Mouse (Mus musculus) neural tube, embryonic 14.5 days (tissue): ENCODE results near the gene Cnn2. TPM values are rescaled to one million over a fixed set of nuclear protein-coding genes. Genes with fewer than 3 reads are reported as not detected.

ENCODE experiments used
- ATAC-seq: fragments of 200-750 bp; cut with Nextera tagmentation; 2 replicates; pipeline ENCODE4 v1.8.0; 2017; ENCODE audit warnings: low read depth, mild to moderate bottlenecking, moderate TSS enrichment, moderate library complexity
- H3K27ac ChIP-seq: fragments of 300-500 bp; sonication (generic); 2 replicates; pipeline ENCODE4 v1.5.1; 2014; ENCODE audit warnings: low read depth, mild to moderate bottlenecking, control low read depth, low read length, moderate library complexity, mixed read lengths
- H3K27me3 ChIP-seq: fragments of 300-500 bp; sonication (generic); 2 replicates; pipeline ENCODE4 v1.6.1; 2014; ENCODE audit warnings: low read length; ENCODE audit not compliant: control insufficient read depth, insufficient read depth
- H3K36me3 ChIP-seq: fragments of 300-500 bp; sonication (generic); 2 replicates; pipeline ENCODE4 v1.6.1; 2014; ENCODE audit warnings: low read length, mixed read lengths; ENCODE audit not compliant: control insufficient read depth, insufficient read depth
- H3K4me1 ChIP-seq: fragments of 300-500 bp; sonication (generic); 2 replicates; pipeline ENCODE4 v1.6.1; 2014; ENCODE audit warnings: low read length; ENCODE audit not compliant: control insufficient read depth, insufficient read depth
- H3K4me2 ChIP-seq: fragments of 300-500 bp; sonication (generic); 2 replicates; pipeline ENCODE4 v1.6.1; 2014; ENCODE audit warnings: mild to moderate bottlenecking, low read depth, low read length, control low read depth
- H3K4me3 ChIP-seq: fragments of 300-500 bp; sonication (generic); 2 replicates; pipeline ENCODE4 v1.5.1; 2014; ENCODE audit warnings: low read depth, low read length, control low read depth, mixed read lengths
- H3K9ac ChIP-seq: fragments of 300-500 bp; sonication (generic); replicated peaks from 2 replicates; pipeline ENCODE4 v1.6.1; 2014; ENCODE audit warnings: low read depth, mild to moderate bottlenecking, control low read depth, low read length, mixed read lengths
- H3K9me3 ChIP-seq: fragments of 300-500 bp; sonication (generic); 2 replicates; pipeline ENCODE4 v1.6.1; 2016; ENCODE audit warnings: low read length; ENCODE audit not compliant: control insufficient read depth
- WGBS: fragments of 180-500 bp; shearing (Covaris S2); extraction: QIAGEN DNeasy Blood & Tissue Kit; methylation state at CpG from one replicate; pipeline ENCODE4 v1.1.7; 2014; 5-methylcytosine and 5-hydroxymethylcytosine counted together
- polyA plus RNA-seq: library from polyadenylated mRNA; unstranded; fragments of >200 nt; fragmentation: Nextera tagmentation; extraction: Ambion mirVana; gene quantifications from 2 replicates; pipeline ENCODE4 v1.2.1, GENCODE M21; 2014

The Cnn2 gene
- polyA plus RNA-seq, 1 experiment from 2014 or later, result 9.9 TPM

GRCm38 (mm10) chr10:79964727-79965126 lies 23.7 kb upstream of the Cnn2 start:
- no peak overlapping the region for H3K4me2 ChIP-seq
- no peak overlapping the region for H3K9ac ChIP-seq
- H3K4me3 ChIP-seq, result no peak overlapping the region
- H3K27me3 ChIP-seq, result peaks cover 6% of the 10 kb centered on the region; the same call in 1 of the 2 replicates
- H3K4me1 ChIP-seq, result peaks cover 6% of the 10 kb centered on the region; the same call in 1 of the 2 replicates
- no peak overlapping the region for H3K27ac ChIP-seq
- whole genome bisulfite sequencing, result 95% methylated on average over 7 of the region's 7 CpGs
- no peak for ATAC-seq
- H3K9me3 ChIP-seq, result no peaks in the 10 kb centered on the region
- peaks cover 27% of the 10 kb centered on the region for H3K36me3 ChIP-seq

DNA sequence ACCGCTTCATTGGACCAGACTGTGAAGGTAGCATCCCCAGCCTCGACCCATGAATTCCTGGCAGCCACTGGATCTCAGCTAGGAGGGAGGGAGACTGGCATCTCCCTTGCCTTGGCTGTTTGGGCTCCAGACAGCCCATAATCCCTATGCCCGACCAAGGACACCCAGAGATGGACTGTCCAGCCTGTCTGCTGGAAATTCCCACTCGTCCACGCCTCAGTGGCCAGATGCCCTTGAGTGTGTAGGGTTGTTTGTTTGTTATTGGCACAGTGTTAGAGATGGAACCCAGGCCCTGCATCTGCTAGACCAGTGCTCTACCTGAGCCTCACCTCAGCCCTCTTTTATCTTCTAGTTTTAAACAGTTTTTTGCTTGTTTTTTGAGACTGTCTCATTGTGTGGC lies 23.1 kb upstream of the Cnn2 start:
- H3K9ac ChIP-seq, result no peak overlapping the region
- WGBS, result 89% methylated on average over 5 of the region's 5 CpGs
- H3K9me3 ChIP-seq, result no peaks in the 10 kb centered on the region
- H3K36me3 ChIP-seq, result peaks cover 27% of the 10 kb centered on the region
- H3K4me3 ChIP-seq, result no peak overlapping the region
- H3K4me1 ChIP-seq, result peaks cover 6% of the 10 kb centered on the region; the same call in 1 of the 2 replicates
- no peak overlapping the region for H3K27ac ChIP-seq
- no peak for ATAC-seq
- H3K27me3 ChIP-seq, result peaks cover 7% of the 10 kb centered on the region; the same call in 1 of the 2 replicates
- no peak overlapping the region for H3K4me2 ChIP-seq

- Histone ChIP-seq H3K27me3 (peaks cover 21% of the 10 kb centered on the region), H3K27ac (no peak overlapping the region), H3K4me1 (0 out of 2 replicates have a peak, but pooled peaks cover 6% of the 10 kb centered on the region), H3K36me3 (peaks cover 27% of the 10 kb centered on the region), H3K4me2 (no peak overlapping the region), H3K9me3 (no peaks in the 10 kb centered on the region), H3K9ac (no peak overlapping the region), H3K4me3 (no peak overlapping the region)
- 95% methylated on average over 5 of the region's 5 CpGs for WGBS
- no peak for ATAC-seq
Measured at GRCm38 (mm10) chr10:79966886-79967400, 21.4 kb upstream of the Cnn2 start.

DNA sequence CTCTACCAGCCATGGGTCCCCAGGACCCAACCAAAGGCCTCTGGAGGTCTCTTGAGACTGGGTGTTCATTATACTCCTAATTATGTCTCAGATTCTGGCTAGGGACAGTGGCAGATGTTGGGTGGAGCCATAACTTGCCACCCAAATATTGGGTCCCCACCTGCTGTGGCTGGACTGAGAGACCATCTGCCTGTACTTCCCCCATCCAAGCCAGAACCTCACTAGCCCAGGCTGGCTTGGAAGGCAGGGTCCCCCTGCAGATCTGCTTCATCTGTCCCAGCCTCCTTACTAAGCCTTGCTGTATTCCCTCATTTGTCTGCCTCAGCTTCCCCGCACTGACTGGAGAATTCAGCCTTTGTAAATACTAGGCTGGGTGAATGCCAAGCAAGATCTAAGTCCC lies 20.2 kb upstream of the Cnn2 start:
- Histone ChIP-seq H3K27me3 (peaks cover 22% of the 10 kb centered on the region), H3K4me2 (no peak overlapping the region), H3K4me1 (0 out of 2 replicates have a peak, but pooled peaks cover 6% of the 10 kb centered on the region), H3K4me3 (no peak overlapping the region), H3K9ac (no peak overlapping the region), H3K27ac (no peak overlapping the region), H3K9me3 (no peaks in the 10 kb centered on the region), H3K36me3 (peaks cover 19% of the 10 kb centered on the region)
- 92% methylated on average over 1 of the region's 1 CpGs for WGBS
- ATAC-seq, result no peak

DNA sequence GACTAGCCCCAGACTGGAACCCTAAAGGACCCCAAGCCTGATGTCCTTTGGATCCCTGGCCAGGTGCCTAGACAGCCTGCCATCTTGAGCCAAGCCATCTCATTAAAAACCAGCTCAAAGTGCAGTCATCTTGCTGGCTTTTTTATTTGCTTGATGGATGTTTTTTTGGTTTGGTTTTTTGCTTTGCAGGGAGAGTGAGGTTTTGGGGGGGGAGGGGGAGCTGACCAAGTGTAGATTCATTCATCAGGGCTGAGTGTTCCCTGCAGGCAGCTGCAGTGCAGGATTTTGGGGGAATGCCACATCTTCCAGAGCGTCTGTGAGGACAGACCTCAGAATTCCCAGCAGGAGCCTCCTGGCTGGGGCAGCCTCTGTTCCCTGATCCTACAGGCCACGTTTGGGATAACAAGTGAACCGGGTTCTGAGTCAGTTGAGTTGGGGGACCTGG lies 19.2 kb upstream of the Cnn2 start:
- WGBS, result 22% methylated on average over 3 of the region's 3 CpGs
- H3K4me2 ChIP-seq, result no peak overlapping the region
- H3K27me3 ChIP-seq, result peaks cover 22% of the 10 kb centered on the region
- H3K27ac ChIP-seq, result no peak overlapping the region
- peaks cover 19% of the 10 kb centered on the region for H3K36me3 ChIP-seq
- H3K9me3 ChIP-seq, result no peaks in the 10 kb centered on the region
- H3K9ac ChIP-seq, result no peak overlapping the region
- H3K4me3 ChIP-seq, result no peak overlapping the region
- H3K4me1 ChIP-seq, result 0 out of 2 replicates have a peak, but pooled peaks cover 6% of the 10 kb centered on the region
- ATAC-seq, result no peak

DNA sequence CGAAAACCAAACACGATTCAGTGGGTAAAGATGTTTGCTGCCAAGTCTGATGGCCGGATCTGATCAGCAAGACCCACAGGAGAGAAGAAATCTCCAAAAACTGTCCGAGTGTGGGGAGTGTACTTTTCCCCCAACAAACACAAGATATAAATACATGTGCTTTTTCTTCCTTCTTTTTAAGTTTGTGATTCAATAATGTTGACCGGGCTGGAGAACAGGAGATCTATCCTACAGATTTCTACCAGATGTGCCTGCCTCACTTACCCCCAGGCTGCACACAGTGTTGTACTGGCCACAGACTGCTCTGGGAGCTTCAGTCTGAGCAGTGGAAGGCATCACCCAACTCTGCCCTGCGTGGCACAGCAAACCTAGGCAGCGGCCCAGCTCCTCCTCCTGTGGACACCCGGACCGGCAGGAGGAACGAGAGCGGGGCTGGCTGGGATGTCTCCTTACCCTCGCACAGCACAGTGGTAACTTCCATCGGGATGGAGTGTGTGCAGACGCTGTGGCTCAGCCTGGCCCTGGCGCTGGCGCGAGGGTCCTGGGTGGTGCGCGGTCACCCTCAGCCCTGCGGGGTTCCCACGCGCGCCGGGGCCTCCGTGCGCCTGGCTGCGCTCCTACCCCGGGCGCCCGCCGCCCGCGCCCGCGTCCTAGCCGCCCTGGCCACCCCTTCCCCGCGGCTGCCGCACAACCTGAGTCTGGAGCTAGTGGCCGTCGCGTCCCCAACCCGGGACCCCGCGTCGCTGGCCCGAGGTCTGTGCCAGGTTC lies 17.8 kb upstream of the Cnn2 start, which contains the start of gene Grin3b:
TSS of gene Grin3b (plus strand) at position 301 of the 768 bp plus-strand sequence.
- H3K27ac ChIP-seq, result no peak within 1 kb of the TSS
- peak within 1 kb of the TSS; percentile 32; the same call in 1 of the 2 replicates for H3K9ac ChIP-seq
- 0 out of 2 replicates have a peak, but pooled peaks cover 6% of the 10 kb centered on the region for H3K4me1 ChIP-seq
- H3K9me3 ChIP-seq, result no peaks in the 10 kb centered on the region
- WGBS, result 10% methylated on average over 39 of the region's 47 CpGs
- ATAC-seq, result no peak
- H3K4me2 ChIP-seq, result peak within 1 kb of the TSS; percentile 50
- H3K27me3 ChIP-seq, result peaks cover 22% of the 10 kb centered on the region
- H3K4me3 ChIP-seq, result peak within 1 kb of the TSS; percentile 25
- peaks cover 18% of the 10 kb centered on the region for H3K36me3 ChIP-seq

DNA sequence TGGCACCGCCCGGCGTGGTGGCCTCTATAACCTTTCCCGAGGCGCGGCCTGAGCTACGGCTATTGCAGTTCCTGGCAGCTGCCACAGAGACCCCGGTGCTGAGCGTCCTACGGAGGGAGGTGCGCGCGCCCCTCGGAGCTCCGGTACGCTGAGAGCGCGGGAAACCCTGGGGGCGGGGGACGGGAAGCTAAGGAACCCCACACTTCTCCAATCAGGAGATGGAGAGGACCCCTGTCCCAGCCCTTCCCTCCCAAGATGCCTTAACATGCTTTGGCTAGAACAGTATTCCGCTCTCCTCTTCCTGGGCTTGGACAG lies 17.2 kb upstream of the Cnn2 start:
- peaks cover 21% of the 10 kb centered on the region for H3K36me3 ChIP-seq

GRCm38 (mm10) chr10:79972831-79973230 lies 15.6 kb upstream of the Cnn2 start:
- Histone ChIP-seq H3K36me3 (peaks cover 26% of the 10 kb centered on the region), H3K9me3 (no peaks in the 10 kb centered on the region), H3K27me3 (peaks cover 22% of the 10 kb centered on the region), H3K9ac (no peak overlapping the region), H3K4me2 (no peak overlapping the region), H3K27ac (no peak overlapping the region), H3K4me1 (0 out of 2 replicates have a peak, but pooled peaks cover 6% of the 10 kb centered on the region), H3K4me3 (no peak overlapping the region)
- WGBS, result 68% methylated on average over 14 of the region's 14 CpGs
- no peak for ATAC-seq

More for the DNA sequence above, 17.2 kb upstream of the Cnn2 start:
- Histone ChIP-seq H3K27ac (no peak overlapping the region), H3K27me3 (peaks cover 22% of the 10 kb centered on the region), H3K4me2 (peak overlapping the region; percentile 50), H3K4me3 (peak overlapping the region; percentile 25), H3K4me1 (0 out of 2 replicates have a peak, but pooled peaks cover 6% of the 10 kb centered on the region), H3K9me3 (no peaks in the 10 kb centered on the region), H3K9ac (peak overlapping the region; percentile 32; the same call in 1 of the 2 replicates)
- 4% methylated on average over 21 of the region's 21 CpGs for WGBS
- ATAC-seq, result no peak

DNA sequence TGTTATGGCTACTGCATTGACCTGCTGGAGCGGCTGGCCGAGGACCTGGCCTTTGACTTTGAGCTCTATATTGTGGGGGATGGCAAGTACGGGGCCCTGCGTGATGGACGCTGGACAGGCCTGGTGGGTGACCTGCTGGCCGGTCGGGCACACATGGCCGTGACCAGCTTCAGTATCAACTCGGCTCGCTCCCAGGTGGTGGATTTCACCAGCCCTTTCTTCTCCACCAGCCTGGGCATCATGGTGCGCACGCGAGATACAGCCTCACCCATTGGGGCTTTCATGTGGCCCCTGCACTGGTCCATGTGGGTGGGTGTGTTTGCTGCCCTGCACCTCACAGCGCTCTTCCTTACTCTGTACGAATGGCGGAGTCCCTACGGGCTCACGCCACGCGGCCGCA lies 14.3 kb upstream of the Cnn2 start:
- ATAC-seq, result no peak
- H3K36me3 ChIP-seq, result peaks cover 38% of the 10 kb centered on the region

More for the DNA sequence above, 14.3 kb upstream of the Cnn2 start:
- Histone ChIP-seq H3K9me3 (no peaks in the 10 kb centered on the region), H3K27me3 (peaks cover 22% of the 10 kb centered on the region), H3K27ac (no peak overlapping the region), H3K4me2 (no peak overlapping the region), H3K9ac (no peak overlapping the region), H3K4me3 (no peak overlapping the region), H3K4me1 (0 out of 2 replicates have a peak, but pooled peaks cover 6% of the 10 kb centered on the region)
- 93% methylated on average over 21 of the region's 21 CpGs for WGBS
